Mouse (Mus musculus) cerebellum, adult 2 months (tissue): ENCODE data around the gene Ccdc15.

Source experiments
- CTCF ChIP-seq: fragments of 200-500 bp; IDR thresholded peaks from 2 replicates; pipeline ENCODE4 v1.5.1; 2011; ENCODE audit warnings: low read depth, mild to moderate bottlenecking, control low read depth, low read length, moderate library complexity, borderline replicate concordance; ENCODE audit not compliant: insufficient read depth
- POLR2A ChIP-seq: fragments of 200-500 bp; IDR thresholded peaks from 2 replicates; pipeline ENCODE4 v1.6.1; 2011; ENCODE audit warnings: low read length, control low read depth, borderline replicate concordance; ENCODE audit not compliant: insufficient read depth

GRCm38 (mm10) chr9:37255889-37256225, 92.4 kb downstream of the Ccdc15 start:
- TF ChIP-seq CTCF (peak; percentile 36; the same call in 1 of the 2 replicates), POLR2A (no peak)
